Mouse (Mus musculus) gastrocnemius, postnatal 14 days (tissue): Measurements from ENCODE around the gene Slc25a22. TPM values are rescaled to one million over a fixed set of nuclear protein-coding genes. Genes with fewer than 3 reads are reported as not detected.

Experiments
- DNase-seq: peaks from one replicate; pipeline ENCODE4 v3.0.0; 2021; ENCODE audit warnings: mixed read lengths
- intact Hi-C: fragments of 180-260 bp; cut with DNase I; formaldehyde crosslinking; loops from one replicate; pipeline ENCODE4 v1.15.1; 2025; ENCODE audit warnings: low total_unique reads
- total RNA-seq, 2 experiments: library from RNA; stranded (reverse); gene quantifications; 2 replicates each; pipeline ENCODE4 v1.2.3; 2021

The Slc25a22 gene
- total RNA-seq, 2 experiments from 2014 or later, result 14.8 to 32.4 TPM

GRCm38 (mm10) chr7:141475011-141475804, 37.5 kb upstream of the Slc25a22 start, which contains the start of the genes Polr2l and Tspan4:
Gene Polr2l, minus strand, starts transcription at chr7:141475132.
Gene Tspan4, plus strand, starts transcription at chr7:141475240.
- DNase-seq, result peak; percentile 83
- intact Hi-C loops, result no loop called here

GRCm38 (mm10) chr7:141474160-141474559, 36.5 kb upstream of the Slc25a22 start:
- intact Hi-C loops, result no loop called here
- DNase-seq, result no peak

- intact Hi-C loops, result no loop called here
- no peak for DNase-seq
Measured at GRCm38 (mm10) chr7:141472763-141473162, 35.1 kb upstream of the Slc25a22 start.

GRCm38 (mm10) chr7:141472226-141472625, 34.5 kb upstream of the Slc25a22 start:
- intact Hi-C loops, result no loop called here
- no peak for DNase-seq

- DNase-seq, result no peak
- intact Hi-C loops, result no loop called here
Measured at GRCm38 (mm10) chr7:141471236-141471635, 33.5 kb upstream of the Slc25a22 start.

- intact Hi-C loops, result no loop called here
- no peak for DNase-seq
Measured at GRCm38 (mm10) chr7:141470637-141470944, 32.9 kb upstream of the Slc25a22 start.

- no peak for DNase-seq
- intact Hi-C loops, result no loop called here
Measured at GRCm38 (mm10) chr7:141469901-141470636, 32.4 kb upstream of the Slc25a22 start.

GRCm38 (mm10) chr7:141469352-141469751, 31.7 kb upstream of the Slc25a22 start:
- intact Hi-C loops, result no loop called here

GRCm38 (mm10) chr7:141468522-141469211, 31.0 kb upstream of the Slc25a22 start:
- intact Hi-C loops, result no loop called here
- DNase-seq, result peak; percentile 63

More at GRCm38 (mm10) chr7:141469352-141469751, 31.7 kb upstream of the Slc25a22 start:
- DNase-seq, result no peak

- intact Hi-C loops, result no loop called here
- DNase-seq, result no peak
Measured at GRCm38 (mm10) chr7:141468164-141468521, 30.5 kb upstream of the Slc25a22 start.

GRCm38 (mm10) chr7:141467230-141468030, 29.7 kb upstream of the Slc25a22 start, which contains the start of gene Cd151:
Gene Cd151, plus strand, starts transcription at chr7:141467392.
- peak; percentile 91 for DNase-seq
- intact Hi-C loops, result no loop called here

GRCm38 (mm10) chr7:141466607-141467148, 29.0 kb upstream of the Slc25a22 start:
- DNase-seq, result peak; percentile 4
- intact Hi-C loops, result no loop called here

GRCm38 (mm10) chr7:141466045-141466394, 28.3 kb upstream of the Slc25a22 start:
- DNase-seq, result peak; percentile 62
- intact Hi-C loops, result no loop called here

GRCm38 (mm10) chr7:141465388-141466044, 27.8 kb upstream of the Slc25a22 start:
- peak; percentile 54 for DNase-seq
- intact Hi-C loops, result no loop called here

GRCm38 (mm10) chr7:141464603-141465201, 27.0 kb upstream of the Slc25a22 start:
- intact Hi-C loops, result no loop called here

GRCm38 (mm10) chr7:141463824-141464602, 26.3 kb upstream of the Slc25a22 start:
- DNase-seq, result peak; percentile 45
- intact Hi-C loops, result no loop called here

More at GRCm38 (mm10) chr7:141464603-141465201, 27.0 kb upstream of the Slc25a22 start:
- no peak for DNase-seq

- peak; percentile 45 for DNase-seq
- intact Hi-C loops, result no loop called here
Measured at GRCm38 (mm10) chr7:141462333-141462821, 24.7 kb upstream of the Slc25a22 start.
